Mouse (Mus musculus): ENCODE results near the gene Acta2. TPM values are rescaled to one million over a fixed set of nuclear protein-coding genes. Genes with fewer than 3 reads are reported as not detected.

The Acta2 gene
- total RNA-seq (2023): 25.7 and 30.4 TPM in 2 replicates

DNA sequence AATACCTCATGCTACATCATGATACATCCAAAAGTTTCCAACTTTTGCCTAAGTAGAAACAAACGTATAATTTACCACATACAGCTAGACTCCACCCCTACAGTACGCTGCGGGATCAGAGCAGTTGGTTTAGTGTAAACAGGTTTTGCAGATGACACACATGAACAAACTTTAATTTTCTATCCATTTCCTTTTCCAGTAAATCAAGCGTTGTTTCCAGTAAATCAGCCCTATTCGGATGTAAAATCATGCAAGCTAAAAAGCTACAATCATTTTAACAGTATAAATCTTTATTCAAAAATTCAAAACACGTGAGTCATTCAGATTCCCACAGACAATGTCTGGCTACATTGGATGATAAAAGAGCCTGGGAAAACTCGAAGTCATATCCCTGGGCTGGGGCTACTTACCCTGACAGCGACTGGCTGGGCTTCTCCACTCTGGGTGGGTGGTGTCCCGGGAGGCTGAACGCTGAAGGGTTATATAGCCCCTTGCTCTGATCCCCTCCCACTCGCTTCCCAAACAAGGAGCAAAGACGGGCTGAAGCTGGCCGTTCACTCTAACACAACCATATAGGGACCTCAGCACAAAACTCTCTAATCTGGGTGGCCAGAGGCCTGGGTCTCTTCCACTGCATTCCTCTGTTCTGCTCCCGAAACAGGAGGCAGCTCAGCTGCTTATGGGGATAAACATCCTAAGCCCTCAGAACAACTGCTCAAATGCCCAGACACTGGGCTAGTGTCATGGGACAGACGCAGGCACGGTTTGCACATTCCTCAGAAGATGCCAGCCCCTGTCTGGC lies at the start of gene Acta2:
Gene Acta2 (minus strand): TSS at position 711 of the 802 bp plus-strand sequence.

DNA sequence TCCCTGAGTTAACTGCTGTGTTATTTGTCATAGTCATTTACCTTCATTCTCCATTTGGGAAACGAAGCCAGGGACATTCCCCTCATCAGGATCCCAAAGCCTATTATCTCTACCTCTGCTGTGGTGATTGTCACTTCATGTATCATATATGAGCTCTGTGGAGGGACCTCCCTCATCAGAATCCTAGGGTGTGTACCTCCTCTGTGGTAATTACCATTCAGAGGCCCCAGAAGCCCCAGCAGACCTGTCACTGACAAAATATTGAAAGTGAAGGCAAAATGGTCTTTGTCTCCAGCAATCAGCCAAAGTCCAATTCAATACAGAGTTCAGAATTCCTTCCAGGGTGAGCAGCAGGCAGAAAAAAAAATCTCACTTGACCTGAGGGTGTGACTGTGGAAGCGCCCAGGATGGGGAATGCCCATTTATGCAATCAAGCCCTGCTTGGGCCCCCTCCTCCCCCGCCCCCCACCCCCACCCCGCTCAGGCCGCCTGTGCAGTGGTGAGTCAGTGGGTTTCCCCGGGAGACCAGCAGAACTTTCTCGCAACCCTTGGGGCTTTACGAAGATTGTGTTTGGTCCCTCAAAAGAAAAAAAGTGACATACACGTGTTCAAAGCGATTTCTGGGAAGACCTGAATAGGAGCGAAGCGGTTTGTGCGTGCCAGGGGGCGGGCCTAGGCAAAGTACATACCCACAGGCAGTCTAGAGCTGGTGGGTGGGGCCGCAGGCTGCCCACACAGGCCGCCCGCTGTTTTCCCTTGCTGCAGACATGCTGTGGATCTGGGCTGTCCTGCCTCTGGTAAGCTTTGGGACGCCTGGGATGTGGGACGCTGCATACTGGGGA lies 34.8 kb upstream of the Acta2 start, which contains the start of gene Fas:
Gene Fas (plus strand): TSS at position 719 of the 842 bp plus-strand sequence.

DNA sequence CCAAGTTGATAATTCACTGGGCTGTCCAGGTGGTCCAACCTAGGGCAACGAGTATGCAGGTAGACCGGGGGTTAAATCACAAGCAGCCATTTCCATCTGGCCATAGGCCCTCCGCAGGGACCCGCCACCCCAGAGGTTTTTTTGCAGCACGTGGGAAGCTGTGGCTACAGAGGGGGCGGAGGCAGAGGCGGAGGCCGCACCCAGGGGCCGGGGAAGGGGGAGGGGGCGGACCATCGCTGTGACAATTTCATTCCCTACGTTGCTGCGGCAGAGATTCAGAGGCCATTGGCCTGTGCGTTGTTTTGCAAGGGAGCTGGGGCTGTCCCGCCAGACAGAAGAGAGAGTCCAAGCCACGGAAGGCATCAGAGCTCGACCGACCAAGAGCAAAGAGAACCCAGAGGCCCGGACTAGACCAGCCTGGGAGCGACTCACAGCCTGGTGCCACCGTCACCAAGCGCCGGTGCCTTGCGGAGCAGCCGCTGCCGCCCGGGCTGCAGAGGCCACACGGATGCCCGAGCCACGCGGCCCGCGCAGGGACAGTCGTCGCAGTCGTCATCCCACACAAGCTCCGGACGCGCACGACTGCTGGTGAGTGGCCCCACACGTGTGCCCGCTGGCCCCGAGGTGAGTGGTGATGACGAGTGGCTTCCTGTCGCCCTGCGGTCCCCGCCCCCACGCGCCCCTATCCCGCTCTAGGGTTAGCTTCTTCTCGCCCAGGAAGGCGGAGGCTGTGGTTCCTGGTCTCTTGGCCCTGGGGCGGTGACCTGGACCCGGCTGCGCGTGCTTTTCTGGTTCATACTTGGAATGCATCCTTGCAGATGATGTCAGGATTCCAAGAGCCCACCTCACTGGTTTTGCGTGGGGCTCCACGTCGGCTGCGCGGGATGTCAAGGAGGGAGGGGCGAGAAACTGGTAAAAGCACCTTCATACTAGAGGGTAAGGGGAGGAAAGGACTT lies 63.1 kb downstream of the Acta2 start, which contains the start of gene Stambpl1:
Gene Stambpl1 (plus strand): TSS at position 222 of the 956 bp plus-strand sequence.

Other genes starting within 250 kb of the Acta2 start
- not detected in 2 replicates for gene Lipk, start 247.3 kb downstream of the Acta2 start, total RNA-seq (2023)
- gene Lipn, start 188.2 kb downstream of the Acta2 start, total RNA-seq (2023): not detected in 2 replicates
- gene Lipm, start 154.7 kb downstream of the Acta2 start, total RNA-seq (2023): not detected in 2 replicates
- 57.6 and 61.7 TPM in 2 replicates for gene Ankrd22, start 89.5 kb downstream of the Acta2 start, total RNA-seq (2023)
- 20.0 and 20.9 TPM in 2 replicates for gene Stambpl1, start 63.4 kb downstream of the Acta2 start, total RNA-seq (2023)
- 37.3 and 42.3 TPM in 2 replicates for gene Fas, start 35.1 kb upstream of the Acta2 start, total RNA-seq (2023)
- not detected in 2 replicates for gene Ch25h, start 219.6 kb upstream of the Acta2 start, total RNA-seq (2023)